Mouse (Mus musculus): ENCODE data around the gene 0610010F05Rik. TPM values are rescaled to one million over a fixed set of nuclear protein-coding genes. Genes with fewer than 3 reads are reported as not detected.

0610010F05Rik gene
- polyA plus RNA-seq, 1 experiment from 2014 or later, result 172 TPM

GRCm38 (mm10) chr11:23518981-23519380, 114.5 kb downstream of the 0610010F05Rik start:
- Histone ChIP-seq H3K4me3 (ENCODE audit: low read depth, low read length) (no peak overlapping the region), H3K36me3 (ENCODE audit: control insufficient read depth, insufficient read depth, low read length) (no peaks in the 10 kb centered on the region), H3K9ac (replicated peaks; ENCODE audit: low read depth, low read length) (no peak overlapping the region), H3K9me3 (ENCODE audit: control insufficient read depth, low read length) (no peaks in the 10 kb centered on the region), H3K27ac (ENCODE audit: low read depth, low read length) (no peak overlapping the region), H3K27me3 (ENCODE audit: control insufficient read depth, insufficient read depth, low read length) (no peaks in the 10 kb centered on the region), H3K4me2 (ENCODE audit: low read depth, low read length) (no peak overlapping the region), H3K4me1 (ENCODE audit: control insufficient read depth, insufficient read depth, low read length) (no peaks in the 10 kb centered on the region)
- WGBS, result 79% methylated on average over 3 of the region's 3 CpGs
- ATAC-seq (ENCODE audit: low read depth), result no peak

GRCm38 (mm10) chr11:23515315-23515714, 118.1 kb downstream of the 0610010F05Rik start:
- Histone ChIP-seq H3K4me3 (ENCODE audit: low read depth, low read length) (no peak overlapping the region), H3K4me2 (ENCODE audit: low read depth, low read length) (no peak overlapping the region), H3K27ac (ENCODE audit: low read depth, low read length) (no peak overlapping the region), H3K4me1 (ENCODE audit: control insufficient read depth, insufficient read depth, low read length) (no peaks in the 10 kb centered on the region), H3K36me3 (ENCODE audit: control insufficient read depth, insufficient read depth, low read length) (no peaks in the 10 kb centered on the region), H3K9ac (replicated peaks; ENCODE audit: low read depth, low read length) (no peak overlapping the region), H3K27me3 (ENCODE audit: control insufficient read depth, insufficient read depth, low read length) (no peaks in the 10 kb centered on the region), H3K9me3 (ENCODE audit: control insufficient read depth, low read length) (no peaks in the 10 kb centered on the region)
- ATAC-seq (ENCODE audit: low read depth), result no peak
- 76% methylated on average over 2 of the region's 2 CpGs for WGBS

Other genes with a start within 250 kb of the 0610010F05Rik start
- gene Ahsa2, start 135.6 kb downstream of the 0610010F05Rik start, polyA plus RNA-seq (2014; fragmentation: Nextera tagmentation; extraction: Ambion mirVana), result 90.0 and 107 TPM in 2 replicates
- gene 1700093K21Rik, start 112.5 kb downstream of the 0610010F05Rik start, polyA plus RNA-seq (2014; fragmentation: Nextera tagmentation; extraction: Ambion mirVana), result 0.46 TPM in 1 of 2 replicates, not detected in the other
- gene Pus10, start 32.0 kb upstream of the 0610010F05Rik start, polyA plus RNA-seq (2014; fragmentation: Nextera tagmentation; extraction: Ambion mirVana), result 12.9 and 13.9 TPM in 2 replicates
- gene Pex13, start 32.3 kb upstream of the 0610010F05Rik start, polyA plus RNA-seq (2014; fragmentation: Nextera tagmentation; extraction: Ambion mirVana), result 36.8 and 38.0 TPM in 2 replicates
- gene Rel, start 137.3 kb upstream of the 0610010F05Rik start, polyA plus RNA-seq (2014; fragmentation: Nextera tagmentation; extraction: Ambion mirVana), result 0.95 TPM in 2 replicates